Mouse (Mus musculus) gastrocnemius, adult 2 months (tissue): ENCODE measurements around the gene Wdr20. TPM values are rescaled to one million over a fixed set of nuclear protein-coding genes. Genes with fewer than 3 reads are reported as not detected.
"Not testable (repeated sequence)": the region's sequence is repeated elsewhere in the genome, so short reads cannot be mapped to it uniquely, and the experiment has no call there.

ENCODE experiments used
- DNase-seq: peaks from one replicate; pipeline ENCODE4 v3.0.0; 2022
- H3K27ac ChIP-seq: fragments of 200-600 bp; 2 replicates; pipeline ENCODE4 v1.8.1; 2022; ENCODE audit warnings: mild to moderate bottlenecking
- H3K4me3 ChIP-seq: fragments of 200-600 bp; 2 replicates; pipeline ENCODE4 v1.8.1; 2022; ENCODE audit warnings: mild to moderate bottlenecking, moderate library complexity
- CTCF ChIP-seq: fragments of 200-600 bp; IDR thresholded peaks from 2 replicates; pipeline ENCODE4 v1.8.1; 2022; ENCODE audit warnings: antibody characterized with exemption, mild to moderate bottlenecking, moderate library complexity
- intact Hi-C: fragments of 180-260 bp; cut with DNase I; formaldehyde crosslinking; loops from one replicate; pipeline ENCODE4 v1.15.1; 2025
- long read RNA-seq, 2 experiments: library from polyadenylated mRNA; stranded (forward); transcript quantifications; one replicate each; pipeline ENCODE4 v2.0.0; 2021
- total RNA-seq, 2 experiments: library from RNA; stranded (reverse); gene quantifications; 2 replicates each; pipeline ENCODE4 v1.2.3; 2021

The Wdr20 gene
- total RNA-seq, result 10 to 100 TPM; 18.9 to 22.0 TPM
- long read RNA-seq, experiment 1, partial matches to known transcripts, result 1 of 24 reads
- long read RNA-seq, experiment 1, other reads (novel, unspliced or antisense), result 13 of 24 reads
- long read RNA-seq, experiment 2, transcript Wdr20-205 (3 exons, 1,351 nt), result major isoform, 8 of 28 reads
- long read RNA-seq, experiment 2, partial matches to known transcripts, result 4 of 28 reads
- long read RNA-seq, experiment 2, other reads (novel, unspliced or antisense), result 13 of 28 reads

GRCm38 (mm10) chr12:110737170-110738157 lies at the start of gene Wdr20:
Wdr20 (plus strand) TSS chr12:110737944.
- Histone ChIP-seq H3K27ac (peak within 1 kb of the TSS; percentile 95), H3K4me3 (peak within 1 kb of the TSS; percentile 93)
- peak; percentile 99 for DNase-seq
- intact Hi-C loops, result loop anchor here (2.0 to 5.0 kb wide), 5 partner anchors 31 to 135 kb away; partner anchors contain the start of genes Dync1h1 and Mok
- no peak for TF ChIP-seq CTCF

GRCm38 (mm10) chr12:110688921-110689320 lies 48.8 kb upstream of the Wdr20 start:
- intact Hi-C loops, H3K27ac ChIP-seq, DNase-seq, H3K4me3 ChIP-seq: not testable (repeated sequence)

- no peak for TF ChIP-seq CTCF
- H3K4me3 ChIP-seq, result no peak overlapping the region
These were observed 47.7 kb upstream of the Wdr20 start for GRCm38 (mm10) chr12:110689919-110690643.

GRCm38 (mm10) chr12:110693378-110693777 lies 44.4 kb upstream of the Wdr20 start:
- intact Hi-C loops, H3K27ac ChIP-seq, DNase-seq, H3K4me3 ChIP-seq: not testable (repeated sequence)

More at GRCm38 (mm10) chr12:110689919-110690643, 47.7 kb upstream of the Wdr20 start:
- intact Hi-C loops, result no loop called here
- no peak for DNase-seq
- H3K27ac ChIP-seq, result no peak overlapping the region

- no peak for TF ChIP-seq CTCF
- peak overlapping the region; percentile 100 for H3K4me3 ChIP-seq
- peak overlapping the region; percentile 97 for H3K27ac ChIP-seq
- peak; percentile 64 for DNase-seq
- intact Hi-C loops, result loop anchor here (2.0 kb wide), 1 partner anchor 95 kb away; the partner anchor contains the start of gene Dync1h1
These were observed 42.0 kb upstream of the Wdr20 start for GRCm38 (mm10) chr12:110695676-110696171.

GRCm38 (mm10) chr12:110696173-110696974 lies 41.4 kb upstream of the Wdr20 start:
- H3K27ac ChIP-seq, result peak overlapping the region; percentile 97
- H3K4me3 ChIP-seq, result peak overlapping the region; percentile 100
- no peak for TF ChIP-seq CTCF
- intact Hi-C loops, result loop anchor here (2.0 kb wide), 1 partner anchor 96 kb away; the partner anchor contains the start of gene Dync1h1
- peak; percentile 99 for DNase-seq

GRCm38 (mm10) chr12:110696975-110697400 lies 40.8 kb upstream of the Wdr20 start:
- DNase-seq, result no peak
- H3K4me3 ChIP-seq, result peak overlapping the region; percentile 100
- intact Hi-C loops, result loop anchor here (2.0 kb wide), 1 partner anchor 96 kb away; the partner anchor contains the start of gene Dync1h1
- no peak for TF ChIP-seq CTCF
- peak overlapping the region; percentile 97 for H3K27ac ChIP-seq

- Histone ChIP-seq H3K27ac (no peak overlapping the region), H3K4me3 (no peak overlapping the region)
- intact Hi-C loops, result loop anchor here (2.0 kb wide), 1 partner anchor 97 kb away; the partner anchor contains the start of gene Dync1h1
- no peak for DNase-seq
- TF ChIP-seq CTCF, result no peak
These were observed 40.3 kb upstream of the Wdr20 start for GRCm38 (mm10) chr12:110697457-110697856.

- intact Hi-C loops, result no loop called here
- DNase-seq, result no peak
- TF ChIP-seq CTCF, result no peak
- H3K4me3 ChIP-seq, result no peak overlapping the region
- no peak overlapping the region for H3K27ac ChIP-seq
These were observed 39.7 kb upstream of the Wdr20 start for GRCm38 (mm10) chr12:110698080-110698479.

- Histone ChIP-seq H3K4me3 (no peak overlapping the region), H3K27ac (no peak overlapping the region)
- no peak for DNase-seq
- no peak for TF ChIP-seq CTCF
- intact Hi-C loops, result no loop called here
These were observed 39.1 kb upstream of the Wdr20 start for GRCm38 (mm10) chr12:110698523-110699170.

- Histone ChIP-seq H3K4me3 (no peak overlapping the region), H3K27ac (no peak overlapping the region)
- no peak for TF ChIP-seq CTCF
- intact Hi-C loops, result no loop called here
- DNase-seq, result no peak
These were observed 38.6 kb upstream of the Wdr20 start for GRCm38 (mm10) chr12:110699171-110699547.
